Mouse (Mus musculus) left cerebral cortex, postnatal 4 days (tissue): ENCODE results near the gene Gm11042. TPM values are rescaled to one million over a fixed set of nuclear protein-coding genes. Genes with fewer than 3 reads are reported as not detected.

ENCODE experiments used
- DNase-seq: peaks from one replicate; pipeline ENCODE4 v3.0.0-alpha.2; 2022
- intact Hi-C: fragments of 180-260 bp; cut with DNase I; formaldehyde crosslinking; loops from one replicate; pipeline ENCODE4 v1.15.1; 2025
- total RNA-seq, 2 experiments: library from RNA; stranded (reverse); gene quantifications; 2 replicates each; pipeline ENCODE4 v1.2.3; 2021

Gene Gm11042
- total RNA-seq, 2 experiments from 2014 or later = not detected

DNA sequence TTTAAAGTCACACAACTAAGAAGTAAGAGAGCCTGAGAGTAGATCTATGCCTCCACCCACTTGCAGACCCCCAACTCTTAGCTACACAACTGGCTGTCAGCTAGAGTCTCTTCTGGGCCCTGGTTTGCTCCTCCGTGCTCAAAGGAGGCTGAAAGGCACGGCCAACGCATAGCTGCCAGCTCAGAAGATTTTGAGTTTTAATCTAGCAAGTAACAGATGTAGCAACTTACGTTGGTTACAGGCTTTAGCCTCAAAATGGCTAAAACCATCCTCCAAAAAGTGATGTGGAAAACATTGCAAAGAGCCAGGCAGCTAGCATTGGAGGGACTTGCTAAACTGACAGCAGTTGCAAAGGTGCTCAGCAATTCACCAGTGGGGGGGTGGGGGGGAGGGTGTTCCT, 25.2 kb downstream of the Gm11042 start:
- intact Hi-C loops = loop anchor here (5.0 kb wide), 1 partner anchor 584 kb away; no protein-coding TSS in a partner anchor
- DNase-seq = no peak

DNA sequence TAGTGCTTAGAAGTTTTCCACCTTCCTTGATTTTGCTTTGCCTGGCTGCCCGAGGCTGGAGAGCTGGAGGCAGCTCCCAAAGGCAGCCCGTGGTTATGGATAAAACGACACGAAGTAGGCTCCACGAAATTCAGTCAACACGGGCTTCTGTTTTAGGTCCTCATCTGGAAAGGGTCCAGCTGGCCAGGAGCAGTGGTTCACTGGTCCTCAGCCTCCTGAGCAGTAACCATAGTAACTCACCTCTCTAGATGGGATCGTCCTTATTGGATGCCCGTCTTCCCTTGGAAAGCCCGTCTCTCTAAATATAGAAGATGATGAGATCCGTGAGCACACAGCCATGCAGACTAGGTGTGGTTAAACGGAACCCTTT, 31.5 kb downstream of the Gm11042 start:
- DNase-seq = peak; percentile 66
- intact Hi-C loops = loop anchor here (5.0 kb wide), 2 partner anchors 122 to 227 kb away; no protein-coding TSS in a partner anchor

DNA sequence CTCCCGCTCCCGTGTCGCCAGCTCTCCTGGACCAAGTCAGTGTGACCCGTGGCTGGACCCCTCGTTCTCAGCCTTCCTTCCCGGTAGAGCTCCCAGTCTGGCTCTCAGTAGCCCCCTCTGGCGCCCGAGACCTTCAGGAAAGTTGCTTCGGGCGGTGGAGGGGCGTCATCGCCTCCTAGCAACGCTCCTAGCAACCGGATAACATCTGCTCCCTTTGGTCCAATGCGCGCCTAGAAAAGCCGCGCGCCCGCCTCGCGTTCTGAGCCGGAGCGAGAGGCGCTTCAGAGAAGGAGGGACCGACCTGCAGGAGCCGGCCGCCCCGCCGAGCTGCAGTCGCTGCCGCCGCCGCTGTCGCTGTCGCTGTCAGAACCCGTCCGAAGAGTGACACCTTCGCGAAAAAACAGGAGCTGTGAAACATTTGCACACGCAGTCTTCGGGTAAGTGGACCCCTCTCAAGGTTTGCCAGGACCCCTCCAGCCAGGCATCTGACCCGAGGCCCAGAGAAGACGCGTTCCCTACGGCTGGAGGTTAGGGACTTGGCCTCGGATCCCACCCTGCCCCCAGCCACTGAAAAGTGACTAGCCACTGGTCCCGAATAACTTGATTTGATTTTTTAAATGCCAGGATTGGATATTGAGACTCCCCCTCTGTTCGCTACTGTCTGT, 32.0 kb downstream of the Gm11042 start:
- intact Hi-C loops = loop anchor here (5.0 kb wide), 2 partner anchors 122 to 227 kb away; no protein-coding TSS in a partner anchor
- DNase-seq = peak; percentile 96

DNA sequence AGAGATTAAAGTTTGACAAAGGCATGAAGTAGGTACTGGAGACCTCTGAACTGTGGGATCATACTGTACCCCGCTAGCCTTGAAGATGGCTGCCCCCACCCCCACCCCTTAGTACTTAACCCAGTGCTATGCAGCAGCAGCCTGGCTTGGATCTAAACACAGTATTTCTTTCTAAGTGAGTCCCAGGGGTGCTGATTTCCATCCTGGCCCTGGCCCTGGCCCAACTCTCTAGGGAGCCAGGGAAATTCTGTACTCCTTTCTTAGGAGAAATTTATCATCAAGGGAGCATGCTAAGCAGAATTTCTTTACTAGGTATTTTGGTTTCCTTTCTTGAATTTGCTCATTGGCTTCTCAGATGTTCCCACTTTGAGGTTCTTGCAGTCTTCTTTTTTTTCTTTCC, 33.3 kb downstream of the Gm11042 start:
- no peak for DNase-seq
- intact Hi-C loops = loop anchor here (5.0 kb wide), 2 partner anchors 121 to 226 kb away; no protein-coding TSS in a partner anchor

DNA sequence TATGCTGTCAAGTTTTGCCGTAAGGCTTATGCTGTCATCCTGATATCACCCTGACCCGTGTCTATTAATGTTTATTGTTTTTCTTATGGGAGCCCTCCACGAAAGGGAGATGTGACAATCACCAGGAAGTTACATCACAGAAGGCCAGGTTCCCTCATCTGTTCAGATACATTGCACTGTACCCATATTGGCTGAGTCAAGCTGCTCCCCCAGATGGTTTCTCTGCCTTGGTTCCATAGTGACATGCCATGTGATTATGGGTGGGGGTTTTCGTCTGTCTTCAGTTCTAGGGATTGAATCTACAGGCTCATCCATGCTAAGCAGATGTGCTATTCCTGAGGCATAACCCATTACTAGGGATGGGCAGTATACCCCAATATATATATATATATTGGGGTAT, 34.8 kb downstream of the Gm11042 start:
- intact Hi-C loops = loop anchor here (5.0 kb wide), 2 partner anchors 119 to 224 kb away; no protein-coding TSS in a partner anchor
- DNase-seq = no peak

DNA sequence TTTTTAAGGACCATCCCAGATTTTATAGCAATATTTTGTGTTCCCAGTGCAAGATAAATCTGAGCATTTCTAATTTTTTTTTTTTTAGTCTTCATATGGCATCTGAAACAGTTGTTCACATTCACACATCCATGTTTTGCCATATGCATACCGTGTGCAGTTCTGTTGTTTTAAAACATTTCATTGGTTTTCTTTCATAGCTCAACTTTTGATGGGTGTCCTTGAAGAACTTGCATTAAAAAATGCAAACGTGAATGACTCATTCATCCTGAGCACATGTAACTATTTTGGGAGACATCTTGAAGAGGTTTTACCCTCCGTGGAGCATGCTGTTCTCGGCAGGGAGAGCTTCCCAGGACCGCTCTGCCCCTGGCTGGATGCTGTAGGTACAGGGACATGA, 38.9 kb downstream of the Gm11042 start:
- intact Hi-C loops = no loop called here
- no peak for DNase-seq

DNA sequence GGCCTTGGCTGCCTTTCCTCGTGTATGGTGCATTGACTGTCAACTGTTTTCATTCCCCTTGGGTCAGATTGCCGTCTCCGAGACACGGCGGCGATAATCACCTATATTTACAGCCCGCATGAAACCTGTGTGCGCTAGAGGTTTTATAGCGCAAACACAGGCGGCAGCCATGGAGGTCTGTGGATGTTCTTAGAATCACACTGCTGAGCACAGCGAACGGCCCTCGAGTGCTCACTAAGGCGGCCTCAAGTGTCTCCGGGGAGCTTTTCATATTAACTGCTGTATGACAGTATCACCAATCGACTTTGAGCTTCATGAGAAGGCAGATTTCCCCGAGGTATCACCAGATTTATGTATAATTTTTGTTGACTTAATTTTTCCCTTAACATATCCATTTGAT, 43.6 kb downstream of the Gm11042 start:
- intact Hi-C loops = no loop called here
- DNase-seq = no peak

DNA sequence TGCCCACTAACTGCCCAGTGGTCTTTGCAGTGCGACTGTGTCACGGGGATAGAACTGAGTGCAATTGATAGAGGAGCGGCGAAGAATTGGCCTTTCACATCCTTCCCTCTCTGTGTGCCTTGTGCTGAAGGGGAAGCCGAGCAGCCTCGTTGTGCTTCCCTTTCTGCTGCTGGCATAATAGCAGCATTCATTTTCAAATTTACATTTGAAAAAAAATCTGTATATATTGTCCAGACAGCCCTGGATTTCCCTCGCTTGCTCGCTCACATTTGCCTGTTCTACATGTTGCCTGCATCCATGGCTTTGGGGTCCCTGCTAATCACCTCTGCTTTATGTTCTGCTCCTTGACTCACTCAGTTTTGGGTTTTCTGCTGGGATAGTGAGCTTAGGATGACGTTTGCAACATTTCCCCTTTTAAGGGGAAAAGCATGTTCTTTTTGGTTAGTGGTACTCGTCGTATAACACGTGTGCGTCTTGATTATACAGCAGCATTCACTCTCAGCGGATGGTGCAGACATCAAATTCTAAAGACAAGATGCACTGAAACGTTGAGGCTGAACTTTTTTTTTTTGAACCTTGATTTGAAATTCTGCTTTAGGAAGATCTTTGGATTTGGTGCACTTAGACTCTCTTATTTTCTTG, 47.4 kb downstream of the Gm11042 start:
- intact Hi-C loops = loop anchor here (5.0 kb wide), 1 partner anchor 36 kb away; no protein-coding TSS in a partner anchor
- DNase-seq = no peak

DNA sequence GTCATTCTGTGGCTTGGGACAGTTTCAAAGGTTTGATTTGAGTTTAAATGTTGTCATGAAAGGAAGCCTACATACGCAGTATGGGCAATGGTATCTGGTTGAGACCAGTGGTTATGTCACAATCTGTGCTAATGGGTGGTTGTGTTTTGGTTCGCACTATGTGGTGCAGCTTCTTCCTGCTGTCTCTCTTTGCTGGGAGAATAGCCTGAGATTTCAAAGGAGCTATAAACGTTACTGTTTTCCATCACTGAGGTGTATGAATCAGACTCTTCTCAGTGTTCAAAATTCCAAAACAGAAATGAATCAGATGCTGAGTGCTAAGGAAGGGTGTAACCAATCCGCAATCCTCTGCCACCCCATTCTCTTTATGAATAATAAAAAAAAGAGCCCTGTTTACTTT, 49.1 kb downstream of the Gm11042 start:
- no peak for DNase-seq

More for the DNA sequence above, 49.1 kb downstream of the Gm11042 start:
- intact Hi-C loops = loop anchor here (5.0 kb wide), 1 partner anchor 35 kb away; no protein-coding TSS in a partner anchor
